Mouse (Mus musculus) ES-E14 (cell line): Measurements from ENCODE around the gene C1ql1. TPM values are rescaled to one million over a fixed set of nuclear protein-coding genes. Genes with fewer than 3 reads are reported as not detected.
A peak's percentile ranks its signal among the peaks of the same experiment; 100 is the strongest.

Experiments used
- DNase-seq: peaks from one replicate; pipeline ENCODE4 v3.0.0-alpha.2; 2013; ENCODE audit warnings: low read depth, low spot score
- H3K27ac ChIP-seq: 2 replicates; pipeline ENCODE4 v1.5.1; 2012; ENCODE audit warnings: low read depth, mild to moderate bottlenecking, low read length, moderate library complexity, mixed read lengths; ENCODE audit not compliant: poor library complexity, insufficient read depth, severe bottlenecking
- H3K36me3 ChIP-seq: 2 replicates; pipeline ENCODE4 v1.6.1; 2012; ENCODE audit warnings: mild to moderate bottlenecking, low read length, moderate library complexity, mixed read lengths; ENCODE audit not compliant: control insufficient read depth, poor library complexity, insufficient read depth, severe bottlenecking
- H3K4me1 ChIP-seq, 2 experiments: fragments of 150-350 bp in 1 of 2; sonication (generic) in 1 of 2; 2 replicates each; pipeline ENCODE4 v1.6.1; 2012; ENCODE audit warnings: low read length in 2 of 2, mild to moderate bottlenecking in 1 of 2, mixed read lengths in 1 of 2; ENCODE audit not compliant: control insufficient read depth in 2 of 2, insufficient read depth in 2 of 2, poor library complexity in 1 of 2
- H3K4me3 ChIP-seq, 2 experiments: fragments of 150-350 bp in 1 of 2; sonication (generic) in 1 of 2; 2 replicates each; pipeline ENCODE4 v1.5.1; 2012; ENCODE audit warnings: low read length in 2 of 2, low read depth in 1 of 2, mild to moderate bottlenecking in 1 of 2, mixed read lengths in 1 of 2; ENCODE audit not compliant: insufficient read depth in 1 of 2, poor library complexity in 1 of 2, severe bottlenecking in 1 of 2
- H3K9ac ChIP-seq: 2 replicates; pipeline ENCODE4 v1.6.1; 2012; ENCODE audit warnings: low read depth, mild to moderate bottlenecking, low read length, mixed read lengths; ENCODE audit not compliant: poor library complexity, insufficient read depth, severe bottlenecking
- H3K9me3 ChIP-seq: fragments of 150-350 bp; sonication (generic); 2 replicates; pipeline ENCODE4 v1.6.1; 2012; ENCODE audit warnings: low read depth, mild to moderate bottlenecking, low read length; ENCODE audit not compliant: control insufficient read depth, insufficient read depth
- CHD2 ChIP-seq: IDR thresholded peaks from 2 replicates; pipeline ENCODE4 v1.6.1; 2014; ENCODE audit warnings: mild to moderate bottlenecking, low read depth, low read length, inconsistent platforms
- HCFC1 ChIP-seq: IDR thresholded peaks from 2 replicates; pipeline ENCODE4 v1.6.1; 2012; ENCODE audit warnings: low read length, inconsistent platforms, borderline replicate concordance; ENCODE audit not compliant: insufficient read depth
- MAFK ChIP-seq: IDR thresholded peaks from 2 replicates; pipeline ENCODE4 v1.6.1; 2014; ENCODE audit warnings: mild to moderate bottlenecking, low read depth, low read length, inconsistent platforms; ENCODE audit not compliant: insufficient read depth
- ZC3H11A ChIP-seq: IDR thresholded peaks from 2 replicates; pipeline ENCODE4 v1.6.1; 2012; ENCODE audit warnings: low read depth, mild to moderate bottlenecking, inconsistent platforms, low read length, borderline replicate concordance
- ZNF384 ChIP-seq: IDR thresholded peaks from 2 replicates; pipeline ENCODE4 v1.6.1; 2012; ENCODE audit warnings: low read depth, low read length, inconsistent platforms
- in situ Hi-C, 2 experiments: fragments of 600-800 bp; cut with MboI; formaldehyde crosslinking; loops; one replicate each; pipeline ENCODE4 v1.15.1; 2025; ENCODE audit warnings: low sequenced_read_pairs in 2 of 2, inconsistent platforms in 1 of 2; ENCODE audit not compliant: unreplicated experiment in 2 of 2
- total RNA-seq: library from RNA; depleted of rRNA; stranded (reverse); fragments of 300-350 nt; gene quantifications from 2 replicates; pipeline ENCODE4 v1.2.3, GENCODE M21; 2012

Gene C1ql1
- total RNA-seq, 1 experiment: 3.3 TPM

GRCm38 (mm10) chr11:102957692-102958091, 11.2 kb upstream of the C1ql1 start:
- TF ChIP-seq ZNF384 (no peak), MAFK (no peak), ZC3H11A (no peak), HCFC1 (no peak), CHD2 (no peak)
- in situ Hi-C loops: no loop called here
- no peaks in the 10 kb centered on the region for H3K36me3 ChIP-seq
- H3K4me3 ChIP-seq: no peak overlapping the region
- H3K27ac ChIP-seq: no peak overlapping the region
- H3K9me3 ChIP-seq: no peaks in the 10 kb centered on the region
- no peak for DNase-seq
- no peak overlapping the region for H3K9ac ChIP-seq
- H3K4me1 ChIP-seq: no peaks in the 10 kb centered on the region

GRCm38 (mm10) chr11:102956962-102957614, 10.6 kb upstream of the C1ql1 start:
- no peak for TF ChIP-seq ZNF384
- no peak for TF ChIP-seq MAFK
- TF ChIP-seq CHD2: no peak
- no peak for TF ChIP-seq ZC3H11A
- no peak for TF ChIP-seq HCFC1
- no peak overlapping the region for H3K27ac ChIP-seq
- H3K4me1 ChIP-seq: no peaks in the 10 kb centered on the region
- in situ Hi-C loops: no loop called here
- no peak for DNase-seq
- peak overlapping the region; percentile 8; the same call in 1 of the 2 replicates for H3K9ac ChIP-seq
- H3K9me3 ChIP-seq: no peaks in the 10 kb centered on the region
- H3K36me3 ChIP-seq: no peaks in the 10 kb centered on the region
- H3K4me3 ChIP-seq: no peak overlapping the region; a peak in 1 of 4 replicates

- Histone ChIP-seq H3K27ac (no peak overlapping the region), H3K4me1 (no peaks in the 10 kb centered on the region)
- in situ Hi-C loops: no loop called here
Measured at GRCm38 (mm10) chr11:102952922-102953321, 6.4 kb upstream of the C1ql1 start.

GRCm38 (mm10) chr11:102948043-102948961, 1.8 kb upstream of the C1ql1 start:
- H3K9ac ChIP-seq: peak overlapping the region; percentile 51
- TF ChIP-seq ZNF384 (no peak), CHD2 (no peak), HCFC1 (no peak), ZC3H11A (no peak), MAFK (no peak)
- no peak overlapping the region for H3K27ac ChIP-seq
- H3K36me3 ChIP-seq: no peaks in the 10 kb centered on the region
- peak overlapping the region; percentile 63 to 66 for H3K4me3 ChIP-seq
- in situ Hi-C loops: no loop called here
- no peaks in the 10 kb centered on the region for H3K9me3 ChIP-seq
- no peak for DNase-seq
- peaks cover 0 to 5% of the 10 kb centered on the region in 2 experiments; a peak in 1 of 4 replicates for H3K4me1 ChIP-seq

More at GRCm38 (mm10) chr11:102952922-102953321, 6.4 kb upstream of the C1ql1 start:
- Histone ChIP-seq H3K9me3 (no peaks in the 10 kb centered on the region), H3K36me3 (no peaks in the 10 kb centered on the region), H3K4me3 (no peak overlapping the region), H3K9ac (no peak overlapping the region)
- DNase-seq: no peak
- TF ChIP-seq HCFC1 (no peak), MAFK (no peak), ZC3H11A (no peak), ZNF384 (no peak), CHD2 (no peak)
